Mouse (Mus musculus) telencephalon, adult 2 months (tissue): ENCODE measurements around the gene Lrrc4b.

ENCODE experiments used
- DNase-seq: peaks from one replicate; pipeline ENCODE4 v3.0.0-alpha.2; 2011; ENCODE audit warnings: low read depth, low spot score

Gene Lrrc4b

DNA sequence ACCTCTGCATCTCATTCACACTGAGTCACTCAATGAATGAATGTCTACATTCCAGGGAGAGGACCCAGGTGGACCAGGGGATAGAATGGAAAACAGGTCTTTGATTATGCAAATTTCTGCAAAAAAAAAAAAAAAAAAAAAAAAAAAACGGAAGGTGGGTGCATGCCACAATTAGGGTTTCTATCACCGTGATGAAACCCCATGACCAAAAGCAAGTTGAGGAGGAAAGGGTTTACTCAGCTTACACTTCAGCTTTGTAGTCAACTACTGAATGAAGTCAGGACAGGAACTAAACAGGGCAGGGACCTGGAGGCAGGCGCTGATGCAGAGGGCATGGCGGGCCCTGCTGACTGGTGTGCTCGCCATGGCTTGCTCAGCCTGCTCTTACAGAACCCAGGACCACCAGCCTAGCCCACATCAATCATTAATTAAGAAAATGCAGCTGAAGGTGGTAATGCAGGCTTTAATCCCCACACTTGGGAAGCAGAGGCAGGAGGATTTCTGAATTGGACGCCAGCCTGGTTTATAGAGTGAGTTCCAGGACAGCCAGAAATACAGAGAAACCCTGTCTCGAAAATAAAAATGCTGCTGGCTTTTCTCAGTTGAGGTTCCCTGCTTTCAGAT is 56.9 kb downstream of the Lrrc4b start:
- DNase-seq: no peak

GRCm38 (mm10) chr7:44486927-44487575 is 58.2 kb downstream of the Lrrc4b start:
- DNase-seq: no peak

GRCm38 (mm10) chr7:44487936-44488335 is 59.1 kb downstream of the Lrrc4b start:
- DNase-seq: no peak

- no peak for DNase-seq
These were observed 59.7 kb downstream of the Lrrc4b start for GRCm38 (mm10) chr7:44488545-44488944.

DNA sequence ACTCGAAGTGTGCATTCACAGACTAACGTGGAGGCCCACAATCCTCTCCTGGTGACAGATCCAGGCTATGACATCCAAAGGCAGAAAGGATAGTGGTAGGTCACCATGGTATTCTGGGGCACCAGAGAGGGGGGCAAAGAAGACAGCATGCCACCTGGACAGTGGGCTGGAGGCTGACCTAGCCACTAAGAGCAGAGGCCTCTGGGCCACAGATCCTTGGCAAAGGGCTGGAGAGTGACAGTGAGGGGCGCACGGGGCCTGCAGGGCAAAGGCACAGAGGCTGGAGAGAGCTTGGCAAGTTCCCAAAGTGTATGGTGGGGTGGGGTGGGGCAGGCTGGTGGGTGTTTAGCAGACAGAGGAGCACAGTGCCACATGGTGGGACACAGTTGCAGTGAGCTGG is 61.5 kb downstream of the Lrrc4b start:
- no peak for DNase-seq

GRCm38 (mm10) chr7:44491391-44491790 is 62.6 kb downstream of the Lrrc4b start:
- DNase-seq: no peak

DNA sequence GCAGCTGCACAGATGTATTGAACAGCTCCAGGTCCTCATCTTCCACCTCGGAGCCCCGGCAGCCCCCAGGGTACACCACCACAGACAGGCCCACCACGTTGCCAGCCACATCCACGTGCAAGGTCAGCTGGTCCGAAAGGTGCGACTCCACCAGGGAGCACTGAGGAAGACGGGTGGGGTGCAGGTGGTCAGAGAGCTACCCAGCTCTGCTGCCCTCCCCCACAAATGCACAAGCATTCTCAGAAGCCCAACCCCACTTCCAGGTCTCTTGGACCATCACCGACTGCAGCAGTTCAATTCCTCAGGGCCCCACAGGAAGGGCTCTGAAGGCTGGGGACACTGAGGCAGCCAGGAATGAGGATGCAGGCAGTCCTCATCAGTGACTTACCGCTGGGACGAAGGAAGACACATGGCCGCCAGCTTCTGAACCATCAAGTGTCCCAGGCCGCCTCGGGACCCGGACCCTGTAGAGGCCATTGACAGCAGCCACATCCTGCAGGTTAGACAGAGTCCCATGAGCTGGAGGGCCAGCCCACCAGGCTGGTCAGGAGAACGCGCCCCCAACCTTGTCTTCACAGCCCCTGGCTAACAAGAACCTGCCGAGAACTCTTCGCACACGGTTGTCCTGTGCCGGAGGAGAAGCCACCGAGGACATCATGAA is 63.5 kb downstream of the Lrrc4b start:
- no peak for DNase-seq

DNA sequence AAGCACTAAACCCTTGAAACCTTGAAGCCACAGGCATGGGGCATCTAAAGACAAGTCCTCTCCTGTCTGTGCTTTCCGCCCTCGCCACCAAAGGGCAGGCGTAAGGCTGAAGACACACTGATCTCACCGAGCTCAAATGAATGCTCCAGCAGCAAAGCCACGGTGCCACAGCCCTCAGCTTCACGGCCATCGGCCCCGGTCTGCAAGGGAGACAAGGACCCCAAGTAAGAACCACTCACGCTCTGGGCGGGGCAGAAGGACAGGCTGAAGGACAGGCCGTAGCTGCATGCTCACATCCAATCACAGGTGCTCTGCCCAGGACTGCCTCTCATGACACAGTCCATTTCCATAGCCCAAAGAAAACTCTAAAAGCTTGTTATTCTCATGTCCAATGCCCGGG is 65.9 kb downstream of the Lrrc4b start:
- DNase-seq: no peak

DNA sequence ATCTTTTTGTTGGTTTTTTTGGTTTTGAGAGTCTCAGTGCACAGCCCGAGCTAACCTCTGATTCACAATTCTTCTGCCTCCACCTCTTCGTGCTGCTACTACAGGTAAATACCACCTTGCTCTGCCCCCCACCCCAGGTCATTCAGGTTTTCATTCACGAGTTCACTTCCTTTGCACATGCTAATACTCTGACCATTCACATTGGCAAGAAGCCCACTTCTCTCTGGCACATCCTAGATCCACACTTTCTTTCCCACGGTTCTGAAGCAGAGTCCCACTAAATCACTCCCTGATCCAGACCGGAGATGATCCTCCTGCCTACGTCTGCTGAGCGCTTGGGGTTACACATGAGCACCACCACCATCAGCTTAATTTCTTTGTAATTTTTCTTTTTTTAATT is 66.3 kb downstream of the Lrrc4b start:
- no peak for DNase-seq

GRCm38 (mm10) chr7:44495992-44496770 is 67.4 kb downstream of the Lrrc4b start, which contains the start of the genes Emc10 and Fam71e1:
Emc10 (minus strand) TSS chr7:44496529.
Fam71e1 (plus strand) TSS chr7:44496581.
- DNase-seq: peak; percentile 97

GRCm38 (mm10) chr7:44496771-44497109 is 67.9 kb downstream of the Lrrc4b start:
- DNase-seq: no peak

DNA sequence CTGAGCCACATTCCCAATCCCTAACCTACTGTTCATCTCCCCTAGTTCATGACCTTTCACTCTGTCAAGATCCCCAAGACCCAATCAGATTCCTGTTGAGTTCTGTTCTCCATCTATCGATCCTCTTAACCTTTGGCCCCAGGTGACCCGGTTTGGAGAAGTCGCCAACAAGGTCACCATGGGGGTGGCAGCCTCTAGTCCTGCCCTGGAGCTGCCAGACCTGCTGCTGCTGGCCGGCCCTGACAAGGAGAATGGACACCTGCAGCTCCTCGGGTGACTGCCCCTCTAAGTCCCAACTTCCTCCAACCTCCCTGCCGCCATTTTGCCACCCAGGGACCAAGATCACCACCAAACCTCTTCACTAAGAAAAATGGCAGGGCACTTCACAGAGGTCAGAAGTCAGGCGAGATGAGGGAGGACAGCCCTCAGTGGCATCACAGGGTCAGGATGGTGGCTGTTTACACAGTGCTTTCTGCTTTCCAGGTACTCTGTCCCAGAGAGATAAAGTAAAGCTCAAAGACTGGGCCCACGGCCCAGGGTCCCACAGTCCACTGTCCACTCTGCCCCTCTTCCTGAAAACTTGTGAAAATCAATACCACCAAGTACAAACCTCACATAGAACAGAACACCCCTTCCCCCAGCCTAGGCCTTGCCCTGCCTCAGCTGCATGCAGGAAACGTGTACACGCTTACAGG is 68.7 kb downstream of the Lrrc4b start:
- no peak for DNase-seq

GRCm38 (mm10) chr7:44498922-44499321 is 70.1 kb downstream of the Lrrc4b start:
- no peak for DNase-seq

DNA sequence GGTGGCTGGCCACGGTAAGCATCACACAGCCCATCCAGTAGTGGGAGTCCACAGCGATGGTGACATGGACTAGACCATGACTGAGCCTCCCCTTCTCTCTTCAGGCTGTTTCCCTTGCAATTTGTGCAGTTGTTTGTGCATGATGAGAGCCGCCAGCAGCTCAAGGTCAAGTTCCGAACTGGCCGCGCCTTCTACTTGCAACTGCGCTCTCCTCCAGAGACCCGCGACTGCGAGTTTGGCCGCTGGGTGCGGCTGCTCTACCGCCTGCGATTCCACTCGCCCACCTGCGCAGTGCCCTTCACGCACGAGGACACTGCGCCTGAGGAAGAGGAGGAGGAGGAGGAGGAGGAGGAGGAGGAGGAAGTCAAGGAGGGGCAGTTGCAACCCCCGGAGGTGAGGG is 71.2 kb downstream of the Lrrc4b start:
- no peak for DNase-seq

GRCm38 (mm10) chr7:44501563-44502115 is 72.8 kb downstream of the Lrrc4b start:
- peak; percentile 55 for DNase-seq

DNA sequence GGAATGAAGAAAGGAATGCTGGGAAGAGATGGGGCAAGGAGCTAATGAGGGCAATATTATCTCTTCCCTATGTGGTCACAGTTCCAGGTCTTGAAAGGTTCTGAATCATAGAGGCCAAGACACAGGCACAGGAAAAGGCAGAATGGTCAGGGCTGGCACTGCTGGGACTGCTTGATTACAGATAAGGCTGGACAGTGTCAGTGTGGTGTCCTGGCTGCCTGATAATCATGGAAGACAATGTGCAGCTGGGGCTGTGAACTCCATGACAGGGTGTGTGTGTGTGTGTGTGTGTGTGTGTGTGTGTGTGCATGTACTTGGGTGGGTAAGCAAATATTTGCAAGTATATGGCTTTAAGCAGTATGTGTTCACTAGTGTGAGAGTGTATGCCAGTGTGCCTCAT is 78.7 kb downstream of the Lrrc4b start:
- no peak for DNase-seq
